Mouse (Mus musculus): ENCODE measurements around the gene Gm10197.

GRCm38 (mm10) chr19:53325578-53326295 lies 45.8 kb downstream of the Gm10197 start:
- TF ChIP-seq POLR2A (IDR thresholded peaks at IDR 0.05; ENCODE audit: borderline replicate concordance, insufficient read depth, low read length) (peak; percentile 64; the same call in 1 of the 2 replicates), CTCF (IDR thresholded peaks at IDR 0.05; ENCODE audit: borderline replicate concordance, insufficient read depth, low read depth, low read length) (no peak)

All from cerebellum, adult 2 months (tissue).